Mouse (Mus musculus): ENCODE results near the gene Ranbp17.

Ranbp17 gene

GRCm38 (mm10) chr11:33234134-33234533 lies 279.4 kb downstream of the Ranbp17 start:
- DNase-seq (ENCODE audit: low read depth, low spot score) = no peak

GRCm38 (mm10) chr11:33232056-33232455 lies 281.5 kb downstream of the Ranbp17 start:
- no peak for DNase-seq (ENCODE audit: low read depth, low spot score)

GRCm38 (mm10) chr11:33228186-33228585 lies 285.4 kb downstream of the Ranbp17 start:
- DNase-seq (ENCODE audit: low read depth, low spot score) = no peak

GRCm38 (mm10) chr11:33226516-33226915 lies 287.0 kb downstream of the Ranbp17 start:
- DNase-seq (ENCODE audit: low read depth, low spot score) = no peak

GRCm38 (mm10) chr11:33221566-33222365 lies 291.8 kb downstream of the Ranbp17 start:
- DNase-seq (ENCODE audit: low read depth, low spot score) = no peak

- DNase-seq (ENCODE audit: low read depth, low spot score) = no peak
Measured at GRCm38 (mm10) chr11:33220763-33221162, 292.8 kb downstream of the Ranbp17 start.

- peak; percentile 59 for DNase-seq (ENCODE audit: low read depth, low spot score)
Measured at GRCm38 (mm10) chr11:33217384-33218079, 296.0 kb downstream of the Ranbp17 start.

- no peak for DNase-seq (ENCODE audit: low read depth, low spot score)
Measured at GRCm38 (mm10) chr11:33207411-33207810, 306.1 kb downstream of the Ranbp17 start.

- DNase-seq (ENCODE audit: low read depth, low spot score) = no peak
Measured at GRCm38 (mm10) chr11:33204966-33205365, 308.6 kb downstream of the Ranbp17 start.

GRCm38 (mm10) chr11:33204329-33204705 lies 309.2 kb downstream of the Ranbp17 start:
- DNase-seq (ENCODE audit: low read depth, low spot score) = no peak

- no peak for DNase-seq (ENCODE audit: low read depth, low spot score)
Measured at GRCm38 (mm10) chr11:33203383-33204328, 309.9 kb downstream of the Ranbp17 start, which contains the start of gene Tlx3. TSS of gene Tlx3 (minus strand) at chr11:33203589.

GRCm38 (mm10) chr11:33202972-33203371 lies 310.6 kb downstream of the Ranbp17 start:
- DNase-seq (ENCODE audit: low read depth, low spot score) = no peak

- no peak for DNase-seq (ENCODE audit: low read depth, low spot score)
Measured at GRCm38 (mm10) chr11:33202296-33202695, 311.2 kb downstream of the Ranbp17 start.

GRCm38 (mm10) chr11:33201626-33202010 lies 311.9 kb downstream of the Ranbp17 start:
- DNase-seq (ENCODE audit: low read depth, low spot score) = no peak

GRCm38 (mm10) chr11:33200764-33201625 lies 312.6 kb downstream of the Ranbp17 start:
- no peak for DNase-seq (ENCODE audit: low read depth, low spot score)

- no peak for DNase-seq (ENCODE audit: low read depth, low spot score)
Measured at GRCm38 (mm10) chr11:33199906-33200763, 313.4 kb downstream of the Ranbp17 start.

GRCm38 (mm10) chr11:33199117-33199514 lies 314.4 kb downstream of the Ranbp17 start:
- no peak for DNase-seq (ENCODE audit: low read depth, low spot score)

GRCm38 (mm10) chr11:33198351-33199116 lies 315.0 kb downstream of the Ranbp17 start:
- no peak for DNase-seq (ENCODE audit: low read depth, low spot score)

- no peak for DNase-seq (ENCODE audit: low read depth, low spot score)
Measured at GRCm38 (mm10) chr11:33197673-33198072, 315.9 kb downstream of the Ranbp17 start.
